Mouse (Mus musculus) cortical plate, adult 2 months (tissue): Measurements from ENCODE around the gene Grm1.

Experiments used
- CTCF ChIP-seq: fragments of 200-500 bp; IDR thresholded peaks from 2 replicates; pipeline ENCODE4 v1.5.1; 2011; ENCODE audit warnings: mild to moderate bottlenecking, control low read depth, low read length; ENCODE audit not compliant: insufficient read depth; ENCODE audit errors: extremely low read depth
- POLR2A ChIP-seq: fragments of 200-500 bp; IDR thresholded peaks from 2 replicates; pipeline ENCODE4 v1.6.1; 2011; ENCODE audit warnings: mild to moderate bottlenecking, low read length, control low read depth; ENCODE audit not compliant: insufficient read depth; ENCODE audit errors: extremely low read depth

- TF ChIP-seq POLR2A = no peak
- no peak for TF ChIP-seq CTCF
Observed at GRCm38 (mm10) chr10:10971311-10971710, 110.8 kb downstream of the Grm1 start.
